Mouse (Mus musculus): ENCODE measurements around the gene St7.

- TF ChIP-seq POLR2A (IDR thresholded peaks at IDR 0.05; ENCODE audit: borderline replicate concordance, control insufficient read depth, low read depth, low read length) = no peak
- TF ChIP-seq CTCF (IDR thresholded peaks at IDR 0.05; ENCODE audit: control insufficient read depth, insufficient read depth, low read length) = no peak
Observed at GRCm38 (mm10) chr6:17750957-17751356, 58.2 kb downstream of the St7 start.
